Mouse (Mus musculus) heart, adult 8-10 months (tissue): ENCODE data around the gene Gm19345. TPM values are rescaled to one million over a fixed set of nuclear protein-coding genes. Genes with fewer than 3 reads are reported as not detected.

Experiments used
- DNase-seq: peaks from one replicate; pipeline ENCODE4 v3.0.0; 2022; ENCODE audit warnings: low spot score
- total RNA-seq, 4 experiments: library from RNA; stranded (reverse); gene quantifications; 2 replicates each; pipeline ENCODE4 v1.2.4; 2022

Gene Gm19345
- total RNA-seq, 4 experiments from 2014 or later, result not detected

DNA sequence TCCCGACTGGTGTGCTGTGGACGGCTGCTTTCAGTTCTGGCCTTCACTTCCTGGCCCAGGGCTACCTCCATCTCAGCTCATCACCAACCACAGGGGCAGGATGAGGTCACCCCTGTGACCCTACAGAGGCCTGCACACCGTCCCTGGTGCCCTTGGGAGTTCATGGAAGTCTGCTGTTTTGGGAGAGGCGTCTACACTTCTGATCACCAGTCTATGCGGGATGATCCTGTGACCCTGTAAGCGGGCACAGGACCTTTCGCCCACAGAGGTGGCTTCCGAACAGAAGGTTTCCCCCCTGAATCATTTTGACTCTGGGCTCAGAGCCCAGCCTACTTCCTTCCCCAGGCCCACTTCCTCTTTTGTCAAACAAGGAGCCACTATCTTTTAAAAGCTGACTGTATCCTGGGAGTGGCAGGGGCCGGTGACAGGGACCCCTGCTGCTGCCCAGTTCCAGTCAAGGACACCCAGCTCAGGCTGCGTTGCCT is 19.4 kb downstream of the Gm19345 start:
- DNase-seq, result peak; percentile 48

- peak; percentile 35 for DNase-seq
Measured at GRCm38 (mm10) chr7:19871943-19872601, 20.3 kb downstream of the Gm19345 start.

- peak; percentile 54 for DNase-seq
Measured at GRCm38 (mm10) chr7:19875948-19876682, 24.3 kb downstream of the Gm19345 start.

- no peak for DNase-seq
Measured at GRCm38 (mm10) chr7:19876781-19877425, 25.1 kb downstream of the Gm19345 start.

GRCm38 (mm10) chr7:19880754-19881153 is 29.0 kb downstream of the Gm19345 start:
- no peak for DNase-seq

- DNase-seq, result no peak
Measured at GRCm38 (mm10) chr7:19887849-19888248, 36.0 kb downstream of the Gm19345 start, which contains the start of gene Ceacam19. TSS of gene Ceacam19 (minus strand) at chr7:19887965.

- DNase-seq, result no peak
Measured at GRCm38 (mm10) chr7:19889881-19890280, 38.1 kb downstream of the Gm19345 start.

Other genes with a start within 250 kb of the Gm19345 start
- gene Clasrp, start 247.5 kb upstream of the Gm19345 start, total RNA-seq, result 10 to 100 TPM in 3 of 4 experiments, 1 to 10 TPM in 1; 9.6 to 16.8 (median 12.1) TPM
- gene Relb, start 222.6 kb upstream of the Gm19345 start, total RNA-seq, result 1 to 10 TPM; 6.4 to 9.2 (median 7.7) TPM
- gene Clptm1, start 187.0 kb upstream of the Gm19345 start, total RNA-seq, result 10 to 100 TPM; 69.3 to 77.8 (median 72.6) TPM
- gene Apoc2, start 174.1 kb upstream of the Gm19345 start, total RNA-seq, result under 1 TPM in 1 of 4 experiments, not detected in 3; 0.92 TPM
- gene Gm44805, start 170.6 kb upstream of the Gm19345 start, total RNA-seq, result not detected
- gene Apoc4, start 170.5 kb upstream of the Gm19345 start, total RNA-seq, result not detected
- 1 to 10 TPM in 1 of 4 experiments, under 1 TPM in 1, not detected in 2; 0.98 to 1.1 TPM for gene Apoc1, start 159.3 kb upstream of the Gm19345 start, total RNA-seq
- 100 to 1,000 TPM; 172 to 309 (median 253) TPM for gene Apoe, start 152.8 kb upstream of the Gm19345 start, total RNA-seq
- gene Tomm40, start 136.6 kb upstream of the Gm19345 start, total RNA-seq, result 100 to 1,000 TPM in 1 of 4 experiments, 10 to 100 TPM in 3; 94.0 to 101 (median 99.2) TPM
- gene Nectin2, start 101.5 kb upstream of the Gm19345 start, total RNA-seq, result 10 to 100 TPM; 24.8 to 37.3 (median 34.9) TPM
- 100 to 1,000 TPM; 185 to 199 (median 197) TPM for gene Bcam, start 81.0 kb upstream of the Gm19345 start, total RNA-seq
- gene Cblc, start 55.2 kb upstream of the Gm19345 start, total RNA-seq, result under 1 TPM in 2 of 4 experiments, not detected in 2; 0.37 to 0.76 TPM
- gene Bcl3, start 29.2 kb upstream of the Gm19345 start, total RNA-seq, result 1 to 10 TPM; 2.1 to 4.4 (median 3.5) TPM
- under 1 TPM in 1 of 4 experiments, not detected in 3; 0.27 TPM for gene Ceacam16, start 9.3 kb downstream of the Gm19345 start, total RNA-seq
- not detected for gene Ceacam19, start 36.0 kb downstream of the Gm19345 start, total RNA-seq
- gene Pvr, start 69.2 kb downstream of the Gm19345 start, total RNA-seq, result 10 to 100 TPM; 17.9 to 25.0 (median 20.5) TPM
- 1 to 10 TPM; 1.4 to 2.1 (median 1.6) TPM for gene Igsf23, start 98.8 kb downstream of the Gm19345 start, total RNA-seq
- gene Ceacam20, start 113.4 kb downstream of the Gm19345 start, total RNA-seq, result not detected
- not detected for gene Nlrp9b, start 139.5 kb downstream of the Gm19345 start, total RNA-seq
- not detected for gene Vmn1r91, start 247.7 kb downstream of the Gm19345 start, total RNA-seq